Mouse (Mus musculus) hindbrain, embryonic 15.5 days (tissue): Measurements from ENCODE around the gene Sar1b. TPM values are rescaled to one million over a fixed set of nuclear protein-coding genes. Genes with fewer than 3 reads are reported as not detected.

ENCODE experiments used
- ATAC-seq: fragments of 200-750 bp; cut with Nextera tagmentation; 2 replicates; pipeline ENCODE4 v1.8.0; 2017; ENCODE audit warnings: low read depth, moderate number of reproducible peaks, moderate TSS enrichment; ENCODE audit not compliant: low FRiP score
- H3K27ac ChIP-seq: fragments of 300-500 bp; sonication (generic); replicated peaks from 2 replicates; pipeline ENCODE4 v1.5.1; 2015; ENCODE audit warnings: mild to moderate bottlenecking, inconsistent platforms
- H3K27me3 ChIP-seq: fragments of 300-500 bp; sonication (generic); 2 replicates; pipeline ENCODE4 v1.6.1; 2015; ENCODE audit warnings: control low read depth, inconsistent platforms
- H3K36me3 ChIP-seq: fragments of 300-500 bp; sonication (generic); 2 replicates; pipeline ENCODE4 v1.6.1; 2015; ENCODE audit warnings: control low read depth, inconsistent platforms
- H3K4me1 ChIP-seq: fragments of 300-500 bp; sonication (generic); replicated peaks from 2 replicates; pipeline ENCODE4 v1.6.1; 2015; ENCODE audit warnings: control low read depth, inconsistent platforms
- H3K4me2 ChIP-seq: fragments of 300-500 bp; sonication (generic); 2 replicates; pipeline ENCODE4 v1.6.1; 2015; ENCODE audit warnings: moderate library complexity, mild to moderate bottlenecking, inconsistent platforms
- H3K4me3 ChIP-seq: fragments of 300-500 bp; sonication (generic); 2 replicates; pipeline ENCODE4 v1.5.1; 2015; ENCODE audit warnings: mild to moderate bottlenecking, inconsistent platforms
- H3K9ac ChIP-seq: fragments of 300-500 bp; sonication (generic); 2 replicates; pipeline ENCODE4 v1.6.1; 2015; ENCODE audit warnings: inconsistent platforms
- H3K9me3 ChIP-seq: fragments of 300-500 bp; sonication (generic); 2 replicates; pipeline ENCODE4 v1.6.1; 2016; ENCODE audit warnings: control low read depth, inconsistent platforms
- WGBS: fragments of 180-500 bp; shearing (Covaris S2); methylation state at CpG from one replicate; pipeline ENCODE4 v1.1.7; 2015; 5-methylcytosine and 5-hydroxymethylcytosine counted together
- polyA plus RNA-seq: library from polyadenylated mRNA; unstranded; fragments of >200 nt; fragmentation: Nextera tagmentation; extraction: Ambion mirVana; gene quantifications from 2 replicates; pipeline ENCODE4 v1.2.1, GENCODE M21; 2015

The Sar1b gene
- polyA plus RNA-seq, 1 experiment from 2014 or later = 196 TPM

DNA sequence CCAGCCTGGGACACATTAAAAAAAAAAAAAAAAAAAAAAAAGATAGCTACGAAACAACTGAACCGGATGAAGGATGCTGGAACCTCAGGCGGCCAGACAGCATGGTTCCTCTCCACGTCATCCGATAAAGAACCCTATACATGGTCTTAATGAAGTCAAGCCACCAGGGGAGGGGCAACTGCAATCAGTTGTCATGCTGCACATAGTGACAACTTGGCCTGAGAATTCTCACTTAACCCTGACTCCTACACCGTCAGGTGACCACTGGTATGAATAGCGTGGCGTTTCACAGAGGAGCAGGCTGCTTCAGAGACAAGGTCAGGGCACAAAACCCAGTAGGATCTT, 70.6 kb downstream of the Sar1b start:
- no peak overlapping the region for H3K4me3 ChIP-seq
- ATAC-seq = no peak
- H3K9ac ChIP-seq = no peak overlapping the region
- no peaks in the 10 kb centered on the region for H3K9me3 ChIP-seq
- no peaks in the 10 kb centered on the region for H3K36me3 ChIP-seq
- no peak overlapping the region for H3K4me2 ChIP-seq
- H3K27me3 ChIP-seq = no peaks in the 10 kb centered on the region
- 89% methylated on average over 8 of the region's 8 CpGs for WGBS
- H3K4me1 ChIP-seq = peaks cover 9% of the 10 kb centered on the region
- H3K27ac ChIP-seq = no peak overlapping the region

GRCm38 (mm10) chr11:51835598-51835997, 72.1 kb downstream of the Sar1b start:
- H3K4me3 ChIP-seq = no peak overlapping the region
- no peaks in the 10 kb centered on the region for H3K27me3 ChIP-seq
- ATAC-seq = no peak
- H3K9ac ChIP-seq = no peak overlapping the region
- WGBS = 95% methylated on average over 12 of the region's 12 CpGs
- H3K27ac ChIP-seq = no peak overlapping the region
- peaks cover 9% of the 10 kb centered on the region for H3K4me1 ChIP-seq
- no peak overlapping the region for H3K4me2 ChIP-seq
- no peaks in the 10 kb centered on the region for H3K9me3 ChIP-seq
- no peaks in the 10 kb centered on the region for H3K36me3 ChIP-seq

DNA sequence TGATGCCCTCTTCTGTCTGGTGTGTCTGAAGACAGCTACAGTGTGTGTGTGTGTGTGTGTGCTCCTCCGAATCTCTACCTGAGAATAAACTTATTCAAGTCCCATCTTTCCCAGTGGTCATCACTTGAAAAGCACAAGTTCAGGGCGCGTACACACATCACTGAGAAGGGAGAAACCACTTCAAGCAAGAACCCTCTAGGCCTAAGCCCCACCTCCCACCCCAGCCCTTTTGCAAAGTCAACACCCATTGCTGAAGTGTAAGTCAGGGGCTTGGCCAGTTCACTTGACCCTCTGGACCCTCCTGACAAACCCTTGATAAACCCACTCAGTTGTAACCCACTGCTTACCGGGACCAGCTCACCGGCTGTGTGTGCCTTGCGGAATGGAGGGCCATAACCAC, 73.0 kb downstream of the Sar1b start:
- H3K27ac ChIP-seq = no peak overlapping the region
- no peak overlapping the region for H3K9ac ChIP-seq
- 89% methylated on average over 6 of the region's 6 CpGs for WGBS
- H3K4me1 ChIP-seq = peaks cover 9% of the 10 kb centered on the region
- no peaks in the 10 kb centered on the region for H3K9me3 ChIP-seq
- no peaks in the 10 kb centered on the region for H3K36me3 ChIP-seq
- no peaks in the 10 kb centered on the region for H3K27me3 ChIP-seq
- no peak for ATAC-seq
- no peak overlapping the region for H3K4me3 ChIP-seq
- no peak overlapping the region for H3K4me2 ChIP-seq

DNA sequence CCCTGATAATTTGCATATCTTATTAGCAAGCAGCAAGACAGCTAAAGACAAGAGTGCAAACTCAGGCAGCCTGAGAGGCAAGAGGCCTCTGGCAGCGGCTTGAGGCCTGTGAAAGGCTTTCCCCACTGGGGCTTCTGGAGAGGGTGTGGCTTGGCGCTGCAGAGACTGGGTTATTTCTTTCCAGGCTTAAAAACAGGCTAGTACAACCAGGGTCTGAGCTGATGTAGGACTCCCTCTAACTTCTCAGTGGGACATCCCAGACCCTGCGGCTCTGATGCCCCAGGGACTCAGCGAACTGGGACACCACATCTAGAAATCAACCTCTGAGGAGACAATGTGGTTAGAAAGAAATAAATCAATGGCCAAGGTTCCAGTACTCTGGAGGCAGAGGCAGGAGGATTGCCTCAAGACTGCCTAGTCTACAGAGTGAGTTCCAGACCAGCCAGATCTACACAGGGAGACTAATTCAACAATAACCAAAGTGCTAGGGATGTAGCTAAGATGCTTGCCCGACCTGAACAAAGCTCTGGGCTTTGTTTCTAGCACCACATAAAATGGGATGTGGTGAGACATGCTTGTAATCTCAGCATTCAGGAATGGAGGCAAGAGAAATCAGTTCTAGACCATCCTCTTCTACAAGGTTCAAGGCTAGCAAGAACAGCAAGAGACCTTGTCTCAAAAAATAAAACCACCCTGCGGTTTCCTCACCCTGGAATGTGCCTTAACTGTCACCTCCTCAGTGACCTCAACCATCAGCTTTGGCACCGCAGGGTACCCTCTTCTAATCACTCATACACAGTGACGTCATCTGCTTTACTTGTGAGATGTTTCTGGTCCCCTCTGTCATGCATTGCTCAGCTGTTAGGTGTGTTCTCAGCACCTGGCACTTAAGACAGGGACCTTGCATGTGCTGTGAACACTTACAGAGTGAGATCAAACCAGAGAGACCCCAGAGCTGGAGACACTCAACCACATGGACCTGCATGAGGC, 74.0 kb downstream of the Sar1b start:
- H3K27me3 ChIP-seq = no peaks in the 10 kb centered on the region
- no peaks in the 10 kb centered on the region for H3K9me3 ChIP-seq
- no peak overlapping the region for H3K27ac ChIP-seq
- no peak overlapping the region for H3K4me2 ChIP-seq
- H3K9ac ChIP-seq = no peak overlapping the region
- 74% methylated on average over 8 of the region's 8 CpGs for WGBS
- H3K4me3 ChIP-seq = no peak overlapping the region
- no peaks in the 10 kb centered on the region for H3K36me3 ChIP-seq
- ATAC-seq = no peak
- peaks cover 7% of the 10 kb centered on the region for H3K4me1 ChIP-seq

- 88% methylated on average over 2 of the region's 2 CpGs for WGBS
- Histone ChIP-seq H3K4me1 (0 out of 2 replicates have a peak, but pooled peaks cover 4% of the 10 kb centered on the region), H3K9me3 (no peaks in the 10 kb centered on the region)
Observed at GRCm38 (mm10) chr11:51839106-51839505, 75.6 kb downstream of the Sar1b start.

DNA sequence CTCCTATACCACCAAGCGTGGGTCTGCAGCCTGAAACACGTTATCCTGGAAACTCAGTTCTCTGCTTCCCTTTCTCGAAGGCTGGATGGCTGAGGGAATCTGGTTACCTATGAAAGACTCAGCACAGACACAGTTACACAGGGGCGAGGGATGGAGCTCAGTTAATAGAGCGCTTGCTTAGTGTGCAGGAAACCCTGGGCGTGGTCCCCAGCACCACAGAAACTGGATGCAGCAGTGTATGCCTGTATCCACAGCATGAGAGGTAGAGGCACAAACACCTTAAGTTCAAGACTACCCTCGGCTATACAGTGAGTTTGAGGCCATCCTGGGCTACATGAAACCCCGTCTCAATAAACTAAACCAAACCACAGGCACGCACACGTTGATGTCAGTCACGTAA, 76.5 kb downstream of the Sar1b start:
- no peaks in the 10 kb centered on the region for H3K9me3 ChIP-seq
- H3K4me1 ChIP-seq = 0 out of 2 replicates have a peak, but pooled peaks cover 4% of the 10 kb centered on the region
- no peak overlapping the region for H3K27ac ChIP-seq
- no peak overlapping the region for H3K4me2 ChIP-seq
- no peak overlapping the region for H3K9ac ChIP-seq
- no peak overlapping the region for H3K4me3 ChIP-seq
- WGBS = 92% methylated on average over 11 of the region's 11 CpGs
- no peaks in the 10 kb centered on the region for H3K27me3 ChIP-seq
- H3K36me3 ChIP-seq = no peaks in the 10 kb centered on the region
- ATAC-seq = no peak

More at GRCm38 (mm10) chr11:51839106-51839505, 75.6 kb downstream of the Sar1b start:
- Histone ChIP-seq H3K36me3 (no peaks in the 10 kb centered on the region), H3K27me3 (no peaks in the 10 kb centered on the region), H3K4me2 (no peak overlapping the region), H3K27ac (no peak overlapping the region), H3K4me3 (no peak overlapping the region), H3K9ac (no peak overlapping the region)
- no peak for ATAC-seq

DNA sequence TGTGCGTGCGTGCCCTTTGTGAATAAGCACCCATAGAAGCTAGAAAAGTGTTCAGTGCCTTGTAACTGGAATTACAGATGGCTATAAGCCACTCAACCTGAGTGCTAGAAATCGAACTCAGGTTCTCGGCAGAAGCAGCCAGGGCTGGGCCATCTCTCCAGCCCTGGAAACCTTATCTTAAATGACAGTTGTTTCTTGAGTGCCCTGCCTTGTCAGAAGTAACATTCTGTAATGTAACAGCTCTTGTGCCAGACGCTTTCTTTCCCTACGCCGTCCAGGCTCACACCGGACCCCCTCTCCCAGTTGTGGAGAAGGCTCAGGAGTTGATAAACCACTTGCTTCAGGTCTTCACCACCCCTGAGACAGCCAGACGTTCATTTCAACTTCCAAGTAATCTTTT, 77.2 kb downstream of the Sar1b start:
- WGBS = 88% methylated on average over 9 of the region's 9 CpGs
- Histone ChIP-seq H3K27me3 (no peaks in the 10 kb centered on the region), H3K27ac (no peak overlapping the region), H3K4me1 (0 out of 2 replicates have a peak, but pooled peaks cover 4% of the 10 kb centered on the region), H3K36me3 (no peaks in the 10 kb centered on the region), H3K9ac (no peak overlapping the region), H3K9me3 (no peaks in the 10 kb centered on the region), H3K4me3 (no peak overlapping the region), H3K4me2 (no peak overlapping the region)
- no peak for ATAC-seq

DNA sequence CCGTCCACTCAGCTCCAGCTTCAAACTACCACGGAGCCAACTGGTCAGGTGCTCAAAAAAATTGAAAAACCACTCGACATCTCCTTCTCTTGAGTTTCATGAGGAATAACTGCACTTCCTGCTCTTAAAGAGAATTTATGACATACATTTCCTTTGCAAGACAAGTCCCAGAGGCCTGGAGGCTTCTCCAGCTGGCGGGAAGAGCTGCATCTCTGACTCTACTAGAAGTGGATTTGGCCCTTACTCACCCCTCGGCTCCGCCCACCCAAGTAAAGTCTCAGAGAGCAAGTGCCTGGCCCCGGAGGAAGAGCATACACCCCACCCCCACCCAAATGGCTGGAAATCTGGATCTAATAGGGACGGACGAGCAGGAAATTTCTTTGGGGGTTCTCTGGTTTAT, 77.7 kb downstream of the Sar1b start:
- Histone ChIP-seq H3K27ac (no peak overlapping the region), H3K4me3 (no peak overlapping the region), H3K9me3 (no peaks in the 10 kb centered on the region), H3K36me3 (no peaks in the 10 kb centered on the region), H3K4me2 (no peak overlapping the region), H3K27me3 (no peaks in the 10 kb centered on the region), H3K4me1 (0 out of 2 replicates have a peak, but pooled peaks cover 4% of the 10 kb centered on the region), H3K9ac (no peak overlapping the region)
- ATAC-seq = no peak
- WGBS = 79% methylated on average over 9 of the region's 9 CpGs

Other genes with a start within 250 kb of the Sar1b start
- gene Phykpl, start 178.9 kb upstream of the Sar1b start, polyA plus RNA-seq = 9.7 and 11.4 TPM in 2 replicates
- gene Hnrnpab, start 156.8 kb upstream of the Sar1b start, polyA plus RNA-seq = 322 and 330 TPM in 2 replicates
- 105 TPM in 2 replicates for gene Nhp2, start 144.0 kb upstream of the Sar1b start, polyA plus RNA-seq
- gene Rmnd5b, start 127.8 kb upstream of the Sar1b start, polyA plus RNA-seq = 74.2 and 79.6 TPM in 2 replicates
- 25.8 and 29.8 TPM in 2 replicates for gene N4bp3, start 112.8 kb upstream of the Sar1b start, polyA plus RNA-seq
- gene D930048N14Rik, start 112.7 kb upstream of the Sar1b start, polyA plus RNA-seq = 1.2 and 1.4 TPM in 2 replicates
- gene 0610009B22Rik, start 74.8 kb upstream of the Sar1b start, polyA plus RNA-seq = 95.1 and 101 TPM in 2 replicates
- 14.2 and 15.9 TPM in 2 replicates for gene Sec24a, start 53 bp upstream of the Sar1b start, polyA plus RNA-seq
- gene Jade2, start 94.0 kb downstream of the Sar1b start, polyA plus RNA-seq = 0.69 and 0.71 TPM in 2 replicates
- gene Cdkn2aipnl, start 204.0 kb downstream of the Sar1b start, polyA plus RNA-seq = 110 and 122 TPM in 2 replicates
- 215 and 236 TPM in 2 replicates for gene Ube2b, start 237.1 kb downstream of the Sar1b start, polyA plus RNA-seq
- 25.5 and 26.0 TPM in 2 replicates for gene Cdkl3, start 240.5 kb downstream of the Sar1b start, polyA plus RNA-seq